Mouse (Mus musculus): Measurements from ENCODE around the gene Ralbp1. TPM values are rescaled to one million over a fixed set of nuclear protein-coding genes. Genes with fewer than 3 reads are reported as not detected.

Ralbp1 gene
- polyA plus RNA-seq, 1 experiment from 2014 or later = 150 TPM

DNA sequence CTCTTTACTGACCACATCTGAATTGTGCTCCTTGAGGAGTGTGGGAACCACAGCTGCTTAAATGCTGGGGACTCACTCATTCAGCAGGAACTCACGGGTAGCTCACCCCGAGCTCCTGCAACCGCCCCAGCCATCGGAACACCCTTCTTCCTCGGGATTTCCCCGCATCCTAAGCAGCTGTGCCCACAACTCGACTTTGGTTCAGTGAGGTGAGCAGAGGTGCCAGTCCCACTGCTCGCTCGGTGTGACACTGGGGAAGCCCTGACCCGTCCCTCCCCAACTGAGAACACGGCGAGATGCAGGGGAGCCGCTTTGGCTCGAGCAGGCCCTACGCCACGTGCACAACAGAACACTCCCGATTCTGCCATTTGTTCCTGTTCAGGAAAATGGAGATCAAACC is 35.1 kb downstream of the Ralbp1 start:
- ATAC-seq (ENCODE audit: insufficient number of reproducible peaks, low FRiP score, low TSS enrichment, low read depth) = no peak
- WGBS = 91% methylated on average over 17 of the region's 17 CpGs

GRCm38 (mm10) chr17:65847694-65848449 is 37.7 kb downstream of the Ralbp1 start:
- Histone ChIP-seq H3K9me3 (replicated peaks) (no peaks in the 10 kb centered on the region), H3K4me1 (no peaks in the 10 kb centered on the region), H3K4me2 (replicated peaks) (no peak overlapping the region), H3K27ac (replicated peaks) (0 out of 2 replicates have a peak overlapping the region, but pooled peaks have one; percentile 17), H3K36me3 (peaks cover 68% of the 10 kb centered on the region), H3K9ac (no peak overlapping the region), H3K27me3 (no peaks in the 10 kb centered on the region), H3K4me3 (replicated peaks) (no peak overlapping the region)
- ATAC-seq (ENCODE audit: insufficient number of reproducible peaks, low FRiP score, low TSS enrichment, low read depth) = no peak
- 77% methylated on average over 11 of the region's 11 CpGs for WGBS

More for the DNA sequence above, 35.1 kb downstream of the Ralbp1 start:
- no peak overlapping the region for H3K4me2 ChIP-seq (replicated peaks)
- H3K9ac ChIP-seq = no peak overlapping the region
- no peak overlapping the region for H3K27ac ChIP-seq (replicated peaks)
- peaks cover 74% of the 10 kb centered on the region for H3K36me3 ChIP-seq
- H3K4me3 ChIP-seq (replicated peaks) = no peak overlapping the region
- H3K27me3 ChIP-seq = no peaks in the 10 kb centered on the region
- H3K4me1 ChIP-seq = no peaks in the 10 kb centered on the region
- no peaks in the 10 kb centered on the region for H3K9me3 ChIP-seq (replicated peaks)

GRCm38 (mm10) chr17:65845423-65845822 is 40.2 kb downstream of the Ralbp1 start:
- no peak for ATAC-seq (ENCODE audit: insufficient number of reproducible peaks, low FRiP score, low TSS enrichment, low read depth)

DNA sequence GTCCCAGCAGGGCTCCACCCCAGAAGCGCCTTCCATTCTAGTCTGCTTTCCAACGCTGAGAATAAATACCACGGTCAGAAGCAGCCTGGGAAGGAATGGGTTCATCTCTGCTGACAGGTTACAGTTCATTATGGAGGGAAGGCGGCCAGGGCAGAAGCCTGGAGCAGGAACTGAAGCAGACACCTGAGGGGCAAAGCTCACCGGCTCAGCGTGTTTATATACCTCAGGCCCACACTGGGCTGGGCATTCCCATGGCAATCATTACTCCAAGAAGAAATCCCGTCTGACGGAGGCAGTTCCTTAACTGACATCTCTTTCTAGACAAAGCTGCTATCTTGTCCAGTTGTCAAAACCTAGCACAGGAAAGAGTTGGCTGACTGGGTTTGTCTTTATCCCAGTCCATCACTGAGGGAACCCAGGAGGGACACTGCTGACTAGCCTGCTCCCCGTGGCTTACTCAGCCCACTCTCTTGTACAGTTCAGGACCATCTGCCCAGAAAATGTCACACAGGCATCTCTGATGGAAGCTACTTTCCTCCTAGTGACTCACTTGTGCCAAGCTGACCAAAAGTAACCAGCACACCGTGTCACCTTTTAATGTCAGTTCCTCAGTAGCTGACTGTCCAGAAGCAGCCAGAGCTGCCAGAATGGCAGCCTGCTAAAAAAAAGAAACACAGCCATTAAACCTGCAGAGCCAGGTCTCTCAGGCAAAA is 42.8 kb downstream of the Ralbp1 start:
- H3K36me3 ChIP-seq = peaks cover 71% of the 10 kb centered on the region
- 84% methylated on average over 10 of the region's 10 CpGs for WGBS

More at GRCm38 (mm10) chr17:65845423-65845822, 40.2 kb downstream of the Ralbp1 start:
- H3K9ac ChIP-seq = no peak overlapping the region
- WGBS = 89% methylated on average over 6 of the region's 6 CpGs
- no peaks in the 10 kb centered on the region for H3K9me3 ChIP-seq (replicated peaks)
- no peak overlapping the region for H3K4me2 ChIP-seq (replicated peaks)
- H3K36me3 ChIP-seq = peaks cover 67% of the 10 kb centered on the region
- H3K27me3 ChIP-seq = no peaks in the 10 kb centered on the region
- H3K4me3 ChIP-seq (replicated peaks) = no peak overlapping the region
- no peak overlapping the region for H3K27ac ChIP-seq (replicated peaks)
- peaks cover 2% of the 10 kb centered on the region; the same call in 1 of the 2 replicates for H3K4me1 ChIP-seq

DNA sequence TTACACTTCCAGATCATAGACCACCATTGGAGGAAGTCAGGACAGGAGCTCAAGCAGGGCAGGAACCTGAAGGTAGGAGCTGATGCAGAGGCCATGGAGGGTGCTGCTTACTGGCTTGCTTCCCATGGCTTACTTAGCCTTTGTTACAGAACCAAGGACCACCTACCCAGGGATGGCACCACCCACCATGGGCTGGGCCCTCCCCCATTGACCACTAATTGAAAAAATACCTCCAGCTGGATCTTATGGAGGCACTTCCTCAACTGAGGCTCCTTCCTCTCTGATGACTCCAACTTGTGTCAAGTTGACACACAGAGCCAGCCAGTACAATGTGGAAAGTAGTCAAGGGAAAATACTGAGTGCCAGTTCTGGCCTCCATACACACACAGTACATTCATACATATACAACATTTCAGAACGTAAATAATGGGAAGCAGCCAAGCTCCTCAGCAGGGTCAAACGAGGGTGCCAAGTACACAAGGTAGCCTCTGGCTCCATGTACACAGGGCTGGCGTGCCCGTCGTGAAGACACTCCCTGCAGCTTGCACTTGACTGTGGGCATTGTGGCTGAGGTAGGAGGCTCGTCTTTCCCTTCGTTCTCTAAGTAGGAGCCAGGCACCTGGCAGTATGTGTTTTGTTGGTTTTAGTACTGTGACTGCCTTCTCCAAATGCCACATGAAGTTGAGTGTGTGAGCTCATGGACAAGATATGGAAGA is 45.9 kb downstream of the Ralbp1 start:
- H3K36me3 ChIP-seq = peaks cover 84% of the 10 kb centered on the region
- no peak overlapping the region for H3K9ac ChIP-seq
- peak overlapping the region; percentile 65 for H3K27ac ChIP-seq (replicated peaks)
- no peak overlapping the region for H3K4me3 ChIP-seq (replicated peaks)
- H3K9me3 ChIP-seq (replicated peaks) = no peaks in the 10 kb centered on the region
- no peak overlapping the region for H3K4me2 ChIP-seq (replicated peaks)
- 52% methylated on average over 7 of the region's 7 CpGs for WGBS
- ATAC-seq (ENCODE audit: insufficient number of reproducible peaks, low FRiP score, low TSS enrichment, low read depth) = 0 out of 2 replicates have a peak, but pooled peaks have one; percentile 40
- peaks cover 11% of the 10 kb centered on the region; the same call in 1 of the 2 replicates for H3K4me1 ChIP-seq
- no peaks in the 10 kb centered on the region for H3K27me3 ChIP-seq

More for the DNA sequence above, 42.8 kb downstream of the Ralbp1 start:
- H3K27ac ChIP-seq (replicated peaks) = no peak overlapping the region
- H3K27me3 ChIP-seq = no peaks in the 10 kb centered on the region
- ATAC-seq (ENCODE audit: insufficient number of reproducible peaks, low FRiP score, low TSS enrichment, low read depth) = no peak
- no peak overlapping the region for H3K4me2 ChIP-seq (replicated peaks)
- H3K4me3 ChIP-seq (replicated peaks) = no peak overlapping the region
- H3K9me3 ChIP-seq (replicated peaks) = no peaks in the 10 kb centered on the region
- H3K9ac ChIP-seq = no peak overlapping the region
- H3K4me1 ChIP-seq = peaks cover 11% of the 10 kb centered on the region; the same call in 1 of the 2 replicates

DNA sequence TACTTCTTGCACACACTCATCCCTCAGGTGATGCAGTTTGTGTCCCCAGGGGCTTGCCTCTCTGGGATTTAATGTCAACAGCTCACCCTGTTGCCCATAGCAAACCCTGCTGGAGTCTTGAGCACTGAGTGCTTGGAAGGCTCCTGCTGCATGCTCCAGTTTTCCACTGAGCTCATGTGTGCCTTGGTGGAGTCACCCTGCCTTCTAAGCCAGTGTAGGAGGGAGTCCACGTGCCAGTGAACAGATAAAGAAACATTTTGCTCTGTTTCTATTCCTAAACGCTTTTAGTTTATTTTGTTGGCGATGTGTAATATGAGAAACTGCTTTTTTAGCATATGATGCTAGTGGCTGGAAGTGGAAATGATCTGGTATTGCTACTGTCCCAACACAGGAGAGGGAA is 48.9 kb downstream of the Ralbp1 start:
- Histone ChIP-seq H3K27ac (replicated peaks) (no peak overlapping the region), H3K4me3 (replicated peaks) (no peak overlapping the region), H3K4me2 (replicated peaks) (no peak overlapping the region), H3K36me3 (peaks cover 86% of the 10 kb centered on the region), H3K9ac (no peak overlapping the region), H3K4me1 (peaks cover 11% of the 10 kb centered on the region; the same call in 1 of the 2 replicates), H3K9me3 (replicated peaks) (no peaks in the 10 kb centered on the region), H3K27me3 (no peaks in the 10 kb centered on the region)
- no peak for ATAC-seq (ENCODE audit: insufficient number of reproducible peaks, low FRiP score, low TSS enrichment, low read depth)
- WGBS = 76% methylated on average over 3 of the region's 3 CpGs

DNA sequence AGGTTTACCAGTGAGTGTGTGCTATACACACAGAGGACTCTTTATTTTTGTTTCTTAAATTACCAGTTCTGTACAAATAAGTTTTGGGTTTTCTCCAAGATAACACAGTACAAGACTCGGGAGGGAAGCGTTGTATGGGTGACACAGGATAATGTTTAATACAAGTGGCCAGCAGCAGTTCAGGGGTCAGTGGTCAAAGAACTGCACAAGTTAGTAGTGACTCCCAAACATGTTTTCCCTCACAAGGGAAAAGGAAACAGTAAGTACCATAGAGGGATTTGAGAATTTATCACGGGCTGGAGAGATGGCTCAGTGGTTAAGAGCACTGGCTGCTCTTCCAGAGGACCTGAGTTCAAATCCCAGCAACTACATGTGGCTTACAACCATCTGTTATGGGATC is 51.7 kb downstream of the Ralbp1 start:
- Histone ChIP-seq H3K4me2 (replicated peaks) (no peak overlapping the region), H3K9ac (no peak overlapping the region), H3K4me3 (replicated peaks) (no peak overlapping the region), H3K27ac (replicated peaks) (no peak overlapping the region), H3K27me3 (no peaks in the 10 kb centered on the region), H3K9me3 (replicated peaks) (no peaks in the 10 kb centered on the region), H3K4me1 (no peaks in the 10 kb centered on the region), H3K36me3 (peaks cover 86% of the 10 kb centered on the region)
- ATAC-seq (ENCODE audit: insufficient number of reproducible peaks, low FRiP score, low TSS enrichment, low read depth) = no peak
- WGBS = 86% methylated on average over 3 of the region's 3 CpGs

DNA sequence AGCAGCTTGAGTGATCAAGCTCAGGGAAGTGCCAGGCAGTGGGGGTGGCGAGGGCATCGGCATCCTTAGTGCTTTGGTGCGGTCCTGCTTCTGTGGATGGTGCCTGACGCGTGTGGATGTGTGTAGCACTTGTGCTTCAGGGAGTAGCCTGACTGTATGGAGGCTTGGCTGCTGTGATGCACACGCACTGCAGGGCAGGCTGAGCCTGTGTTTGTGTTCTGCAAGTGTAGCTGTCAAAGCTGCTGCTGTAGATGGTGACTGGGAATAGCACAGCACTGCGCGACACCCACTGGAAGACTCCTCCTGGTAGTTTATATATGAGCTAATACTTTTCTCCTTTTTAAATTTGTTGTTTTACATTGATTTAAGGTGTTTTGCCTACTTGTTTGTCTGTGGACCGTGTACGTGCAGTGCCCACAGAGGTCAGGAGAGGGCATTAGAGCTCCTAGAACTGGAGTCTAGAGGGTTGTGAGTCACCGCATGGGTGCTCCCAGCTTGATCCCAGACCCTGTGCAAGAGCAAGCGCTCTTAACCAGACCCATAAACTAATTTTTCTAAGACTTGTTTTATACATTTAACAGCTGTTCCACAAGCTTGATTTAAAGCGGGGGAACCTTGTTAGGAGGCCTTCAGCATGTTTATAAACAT is 55.3 kb downstream of the Ralbp1 start:
- Histone ChIP-seq H3K4me2 (replicated peaks) (no peak overlapping the region), H3K9me3 (replicated peaks) (no peaks in the 10 kb centered on the region), H3K4me1 (no peaks in the 10 kb centered on the region), H3K9ac (no peak overlapping the region), H3K27ac (replicated peaks) (no peak overlapping the region), H3K36me3 (peaks cover 57% of the 10 kb centered on the region), H3K27me3 (no peaks in the 10 kb centered on the region), H3K4me3 (replicated peaks) (no peak overlapping the region)
- ATAC-seq (ENCODE audit: insufficient number of reproducible peaks, low FRiP score, low TSS enrichment, low read depth) = no peak
- WGBS = 89% methylated on average over 13 of the region's 13 CpGs

DNA sequence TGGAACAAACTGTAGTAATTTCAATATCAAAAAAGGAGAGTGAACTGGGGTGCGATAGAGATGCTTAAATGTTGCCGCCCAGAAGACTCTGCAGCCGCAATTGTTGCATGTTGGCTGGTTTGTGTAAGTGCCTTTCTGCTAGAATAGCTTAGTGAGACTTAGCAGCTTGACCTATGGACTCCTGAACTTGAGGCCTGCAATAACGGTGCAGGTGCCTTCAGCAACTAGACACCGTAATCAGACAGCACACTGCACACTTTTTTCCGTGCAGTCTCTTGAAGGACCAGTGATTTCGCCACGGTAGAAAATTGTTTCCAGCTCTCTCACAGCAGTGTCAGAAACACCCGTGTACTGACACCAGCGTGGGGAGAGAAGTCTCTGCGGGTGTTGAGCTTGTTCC is 56.6 kb downstream of the Ralbp1 start:
- 73% methylated on average over 11 of the region's 11 CpGs for WGBS
- no peak overlapping the region for H3K27ac ChIP-seq (replicated peaks)

GRCm38 (mm10) chr17:65827904-65828303 is 57.7 kb downstream of the Ralbp1 start:
- no peak for ATAC-seq (ENCODE audit: insufficient number of reproducible peaks, low FRiP score, low TSS enrichment, low read depth)
- no peaks in the 10 kb centered on the region for H3K27me3 ChIP-seq
- no peak overlapping the region for H3K4me2 ChIP-seq (replicated peaks)
- WGBS = 83% methylated on average over 5 of the region's 5 CpGs
- no peak overlapping the region for H3K4me3 ChIP-seq (replicated peaks)
- H3K4me1 ChIP-seq = no peaks in the 10 kb centered on the region
- no peak overlapping the region for H3K27ac ChIP-seq (replicated peaks)
- H3K36me3 ChIP-seq = peaks cover 54% of the 10 kb centered on the region
- H3K9me3 ChIP-seq (replicated peaks) = no peaks in the 10 kb centered on the region
- no peak overlapping the region for H3K9ac ChIP-seq

More for the DNA sequence above, 56.6 kb downstream of the Ralbp1 start:
- H3K27me3 ChIP-seq = no peaks in the 10 kb centered on the region
- no peak overlapping the region for H3K4me3 ChIP-seq (replicated peaks)
- H3K4me1 ChIP-seq = no peaks in the 10 kb centered on the region
- no peaks in the 10 kb centered on the region for H3K9me3 ChIP-seq (replicated peaks)
- ATAC-seq (ENCODE audit: insufficient number of reproducible peaks, low FRiP score, low TSS enrichment, low read depth) = no peak
- no peak overlapping the region for H3K4me2 ChIP-seq (replicated peaks)
- H3K9ac ChIP-seq = no peak overlapping the region
- peaks cover 59% of the 10 kb centered on the region for H3K36me3 ChIP-seq
